Mouse (Mus musculus) granulocyte monocyte progenitor cell, adult 5-6 weeks (primary cell): ENCODE measurements around the gene Adcy5. TPM values are rescaled to one million over a fixed set of nuclear protein-coding genes. Genes with fewer than 3 reads are reported as not detected.

Source experiments
- ATAC-seq: replicated peaks from 2 replicates; pipeline ENCODE4 v1.8.0; 2016; ENCODE audit warnings: mild to moderate bottlenecking, moderate TSS enrichment, inconsistent platforms; ENCODE audit not compliant: poor library complexity, severe bottlenecking
- total RNA-seq, 2 experiments: library from RNA; stranded (forward) in 1 of 2; stranded (reverse) in 1 of 2; fragments of 200-712, 200-1000 nt in 1 of 2; fragments of >200 nt in 1 of 2; fragmentation: Nextera tagmentation in 1 of 2; gene quantifications; 2 replicates each; pipeline ENCODE4 v1.2.3; 2014 to 2017

Adcy5 gene
- total RNA-seq, 2 experiments from 2014 or later, result not detected

DNA sequence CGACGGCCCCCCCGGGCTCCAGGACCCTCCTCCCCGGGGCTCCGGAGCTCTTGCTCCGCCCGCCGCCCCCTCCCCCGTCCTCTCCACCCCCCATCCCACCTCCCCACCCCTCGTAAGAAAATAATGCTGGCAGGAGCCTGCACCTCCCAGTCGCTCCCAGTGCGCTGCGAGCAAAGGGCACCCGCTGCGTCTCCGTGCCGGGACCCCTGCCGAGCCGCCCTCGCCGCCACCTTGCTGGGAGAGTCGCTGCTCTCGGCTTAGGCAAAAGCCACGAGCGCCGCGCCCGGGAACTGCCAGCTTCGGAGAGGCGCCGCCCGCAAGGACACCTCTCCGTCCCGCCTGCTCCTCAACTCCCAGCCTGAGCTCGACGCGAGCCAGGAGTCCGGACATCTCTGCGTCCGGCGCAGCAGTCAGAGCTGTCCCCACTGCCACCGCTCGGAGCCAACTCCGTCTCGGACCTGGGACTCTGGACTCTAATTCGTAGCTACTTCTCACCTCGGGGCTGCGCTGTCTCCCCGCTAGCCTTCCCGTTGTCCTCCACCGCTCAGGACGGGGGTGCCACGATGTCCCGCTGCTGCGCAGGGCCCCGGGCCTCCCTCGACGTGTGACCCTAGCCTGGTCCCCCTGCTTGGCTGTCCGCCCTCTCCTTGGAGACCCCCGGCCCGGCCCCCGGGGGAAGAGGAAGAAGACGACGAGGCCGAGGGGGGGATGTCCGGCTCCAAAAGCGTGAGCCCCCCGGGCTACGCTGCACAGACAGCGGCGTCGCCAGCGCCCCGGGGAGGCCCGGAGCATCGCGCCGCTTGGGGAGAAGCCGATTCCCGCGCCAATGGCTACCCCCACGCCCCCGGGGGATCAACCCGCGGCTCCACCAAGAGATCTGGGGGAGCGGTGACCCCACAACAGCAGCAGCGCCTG is 971 bp downstream of the Adcy5 start:
- ATAC-seq, result no peak

DNA sequence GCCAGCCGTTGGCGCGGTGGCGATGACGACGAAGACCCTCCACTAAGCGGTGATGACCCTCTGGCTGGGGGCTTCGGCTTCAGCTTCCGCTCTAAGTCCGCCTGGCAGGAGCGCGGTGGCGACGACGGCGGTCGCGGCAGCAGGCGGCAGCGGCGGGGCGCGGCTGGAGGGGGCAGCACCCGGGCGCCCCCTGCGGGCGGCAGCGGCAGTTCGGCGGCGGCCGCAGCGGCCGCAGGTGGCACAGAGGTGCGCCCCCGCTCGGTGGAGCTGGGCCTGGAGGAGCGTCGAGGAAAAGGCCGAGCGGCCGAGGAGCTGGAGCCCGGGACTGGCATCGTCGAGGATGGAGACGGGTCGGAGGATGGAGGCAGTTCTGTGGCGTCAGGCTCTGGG is 1.6 kb downstream of the Adcy5 start:
- peak; percentile 69 for ATAC-seq

DNA sequence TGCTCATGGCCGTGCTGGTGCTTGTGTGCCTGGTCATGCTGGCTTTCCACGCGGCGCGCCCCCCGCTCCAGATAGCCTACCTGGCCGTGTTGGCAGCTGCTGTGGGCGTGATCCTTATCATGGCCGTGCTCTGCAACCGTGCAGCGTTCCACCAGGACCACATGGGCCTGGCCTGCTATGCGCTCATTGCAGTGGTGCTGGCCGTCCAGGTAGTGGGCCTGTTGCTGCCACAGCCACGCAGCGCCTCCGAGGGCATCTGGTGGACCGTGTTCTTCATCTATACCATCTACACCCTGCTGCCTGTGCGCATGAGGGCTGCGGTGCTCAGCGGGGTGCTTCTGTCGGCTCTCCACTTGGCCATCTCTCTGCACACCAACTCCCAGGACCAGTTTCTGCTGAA is 2.2 kb downstream of the Adcy5 start:
- ATAC-seq, result no peak

DNA sequence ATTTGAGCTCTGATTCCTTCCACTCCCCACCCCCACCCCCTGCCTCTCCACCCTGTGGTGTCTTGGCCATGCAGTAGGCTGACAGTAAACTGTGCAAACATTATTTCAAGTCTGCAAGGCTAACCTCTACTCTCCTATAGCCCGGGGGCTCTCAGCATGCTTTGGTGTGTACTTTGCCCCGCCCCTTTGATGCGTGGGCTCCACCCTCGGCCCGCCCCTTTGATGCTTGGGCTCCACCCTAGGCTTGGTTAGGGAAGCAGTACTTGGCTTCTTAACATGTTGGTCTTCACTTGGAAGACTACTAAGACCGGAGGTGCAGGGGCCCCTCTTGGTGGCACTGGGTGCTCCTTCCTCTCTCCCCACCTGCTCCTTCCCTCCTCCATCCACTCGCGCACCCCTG is 4.9 kb downstream of the Adcy5 start:
- 0 out of 2 replicates have a peak, but pooled peaks have one; percentile 15 for ATAC-seq

DNA sequence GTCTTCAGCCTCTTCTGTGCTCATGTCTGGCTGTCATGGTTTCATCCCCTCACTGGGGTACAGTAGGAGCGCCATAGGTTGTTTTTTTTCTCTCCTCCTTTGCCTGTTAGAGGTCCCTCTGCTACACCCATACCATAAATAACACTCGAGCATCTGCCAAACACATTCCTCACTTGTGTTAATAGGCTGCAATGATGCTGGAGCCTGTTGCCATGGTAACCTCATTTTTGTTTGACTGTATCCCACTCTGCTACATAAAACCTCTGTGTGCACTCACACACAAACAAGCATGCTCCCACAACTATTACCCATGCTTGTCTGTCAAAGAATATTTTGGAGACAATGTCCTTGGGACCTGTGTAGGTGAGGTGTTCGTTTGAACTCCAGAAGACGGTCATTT is 5.3 kb downstream of the Adcy5 start:
- ATAC-seq, result no peak

DNA sequence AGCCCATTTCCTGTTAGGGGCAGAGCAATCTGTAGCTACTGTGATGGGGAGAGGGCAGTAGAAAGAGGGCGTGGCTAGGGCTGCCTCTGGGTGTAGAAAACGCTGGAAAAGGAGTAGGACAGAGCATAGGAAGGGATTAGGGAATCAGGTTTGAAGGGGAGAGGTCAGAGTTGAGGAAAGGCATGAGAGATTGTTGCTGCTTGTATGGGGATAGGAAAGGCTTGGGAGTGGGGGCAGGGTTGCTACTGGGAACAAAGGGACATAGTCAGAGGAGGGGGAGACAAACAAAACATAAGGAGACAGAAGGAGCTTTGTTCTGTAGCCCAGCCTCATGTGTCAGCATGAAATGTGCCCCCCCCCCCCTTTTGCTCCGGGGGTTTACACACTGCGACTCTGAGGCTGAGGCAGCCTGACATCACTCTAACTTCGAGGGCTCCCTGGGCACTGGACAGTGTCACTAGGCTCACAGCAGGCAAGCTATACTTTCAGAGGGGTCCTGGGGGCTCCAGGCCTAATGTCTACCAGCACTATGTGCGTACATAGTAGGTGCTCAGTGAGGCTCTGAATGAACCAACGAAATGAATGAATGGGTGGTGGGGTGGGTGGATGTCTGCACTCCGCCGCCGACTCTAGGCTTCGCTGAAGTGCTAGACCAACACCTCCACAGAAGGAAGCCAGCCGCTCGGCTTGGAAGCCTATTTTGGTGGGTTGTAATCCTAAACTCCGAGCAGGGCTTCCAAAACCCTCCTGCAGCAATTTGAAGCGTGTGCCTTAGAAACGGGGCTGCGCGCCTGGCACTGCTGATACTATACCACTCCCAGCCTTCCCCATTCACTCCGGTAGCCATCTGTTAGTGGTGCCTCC is 9.9 kb downstream of the Adcy5 start:
- no peak for ATAC-seq

DNA sequence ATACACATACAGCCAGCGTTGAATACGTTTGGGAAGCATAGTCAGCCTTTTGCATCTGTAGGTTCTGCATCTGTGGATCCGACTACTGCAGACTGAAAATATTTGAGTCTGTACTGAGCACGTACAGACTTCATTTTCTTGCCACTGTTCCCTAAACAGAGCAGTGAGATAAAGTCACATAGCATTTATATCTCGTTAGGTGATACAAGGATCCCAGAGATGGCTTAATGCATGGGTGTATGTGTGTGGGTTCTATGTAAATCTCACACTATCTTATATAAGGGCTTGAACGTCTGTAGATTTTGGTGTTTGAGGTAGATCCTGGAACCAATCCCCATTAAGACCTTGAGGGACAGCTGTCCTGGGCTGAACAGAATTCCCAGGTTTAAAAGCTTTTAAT is 10.7 kb downstream of the Adcy5 start:
- ATAC-seq, result no peak

DNA sequence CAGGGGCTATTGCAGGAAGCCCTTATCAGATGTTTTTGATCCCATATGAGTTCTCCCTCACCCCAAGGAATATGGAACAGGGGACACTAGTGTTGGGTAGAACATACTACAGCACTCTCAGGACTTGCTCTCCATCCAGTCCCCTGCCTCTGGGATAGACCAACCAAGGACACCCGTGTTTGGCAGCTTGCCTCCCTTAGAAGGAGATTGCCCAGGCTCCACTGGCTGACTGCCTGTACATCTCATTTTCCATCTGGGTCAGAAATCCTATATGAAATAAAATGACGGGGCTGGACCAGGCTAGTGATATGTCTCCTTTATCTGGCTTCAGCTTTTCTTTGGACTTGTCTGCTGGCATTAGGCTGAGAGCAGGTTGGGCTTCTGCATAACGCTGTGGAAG is 11.1 kb downstream of the Adcy5 start:
- no peak for ATAC-seq

DNA sequence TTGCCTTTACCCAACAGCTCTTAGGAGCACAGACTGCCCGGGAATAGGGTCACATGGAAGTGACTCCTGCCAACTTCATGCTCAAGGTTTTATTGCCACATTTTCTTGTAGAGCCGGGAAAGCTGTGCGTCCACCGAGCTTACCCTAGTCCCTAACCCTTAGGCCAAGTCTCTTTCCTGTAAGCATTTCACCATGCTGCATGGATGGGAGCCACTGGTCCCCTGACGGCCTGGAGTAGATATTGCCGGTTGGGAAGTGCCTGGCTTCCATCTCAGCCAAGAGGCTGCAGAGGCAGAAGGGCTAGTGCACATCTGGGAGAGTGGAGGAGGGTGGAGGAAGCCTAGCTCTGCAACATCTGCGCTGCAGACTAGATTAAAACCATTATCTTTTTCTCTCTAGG is 14.8 kb downstream of the Adcy5 start:
- no peak for ATAC-seq

DNA sequence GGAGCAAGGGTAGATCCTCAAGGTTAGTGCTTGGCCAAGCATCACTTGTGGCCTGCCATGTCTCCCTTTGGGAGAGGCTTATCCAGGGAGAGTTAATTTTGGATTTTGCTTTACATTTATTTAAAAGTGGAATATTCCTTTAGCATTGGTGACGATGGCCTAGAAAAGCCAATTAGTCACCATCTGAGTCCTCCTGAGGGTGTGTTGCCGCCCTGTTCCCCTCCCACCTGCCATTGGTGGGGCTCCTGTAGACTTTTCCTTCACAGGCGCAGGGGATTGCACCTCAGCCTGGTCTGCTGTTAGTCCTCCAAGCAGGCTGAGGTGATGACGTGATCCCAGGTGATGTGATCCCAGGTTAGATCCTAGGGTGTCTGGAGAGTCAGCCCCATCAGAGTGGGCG is 17.5 kb downstream of the Adcy5 start:
- ATAC-seq, result no peak

DNA sequence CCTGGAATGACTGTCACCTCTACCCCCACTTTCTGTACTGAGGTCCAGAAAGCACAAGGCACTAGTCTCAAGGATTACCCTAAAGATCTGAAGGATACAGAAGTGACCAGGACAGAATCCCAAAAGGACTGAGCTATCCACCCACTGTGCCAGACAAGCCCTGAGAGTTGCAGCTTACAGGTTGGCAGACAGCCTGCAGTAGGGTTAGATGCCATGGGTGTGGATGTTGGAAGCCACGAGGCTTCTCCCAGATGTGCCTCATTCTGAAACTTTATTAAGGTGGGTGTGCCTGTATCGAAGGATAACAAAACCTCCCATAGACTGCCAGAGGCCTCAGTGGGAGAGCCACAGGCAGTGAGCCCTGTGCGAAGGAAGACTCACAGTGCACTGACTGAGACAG is 23.8 kb downstream of the Adcy5 start:
- no peak for ATAC-seq

DNA sequence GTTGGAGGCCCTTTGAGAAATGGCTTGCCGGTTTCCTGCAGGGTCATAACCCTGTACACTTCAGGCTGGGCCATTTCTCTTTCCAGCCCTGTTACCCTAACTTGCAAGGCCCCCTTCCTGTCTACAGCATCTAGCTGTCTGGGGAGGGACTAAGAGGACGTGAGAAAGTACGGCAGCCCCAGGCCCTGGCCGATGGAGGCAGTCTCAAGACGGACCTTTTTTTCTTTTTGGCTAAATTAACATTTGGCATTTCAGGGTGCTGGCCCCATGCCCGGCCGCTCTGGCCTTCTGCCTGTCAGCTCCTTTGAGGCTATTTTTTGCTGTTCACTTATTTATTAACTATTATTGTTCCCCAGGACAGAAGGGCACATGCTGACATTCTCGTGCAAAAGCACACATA is 24.4 kb downstream of the Adcy5 start:
- ATAC-seq, result no peak

DNA sequence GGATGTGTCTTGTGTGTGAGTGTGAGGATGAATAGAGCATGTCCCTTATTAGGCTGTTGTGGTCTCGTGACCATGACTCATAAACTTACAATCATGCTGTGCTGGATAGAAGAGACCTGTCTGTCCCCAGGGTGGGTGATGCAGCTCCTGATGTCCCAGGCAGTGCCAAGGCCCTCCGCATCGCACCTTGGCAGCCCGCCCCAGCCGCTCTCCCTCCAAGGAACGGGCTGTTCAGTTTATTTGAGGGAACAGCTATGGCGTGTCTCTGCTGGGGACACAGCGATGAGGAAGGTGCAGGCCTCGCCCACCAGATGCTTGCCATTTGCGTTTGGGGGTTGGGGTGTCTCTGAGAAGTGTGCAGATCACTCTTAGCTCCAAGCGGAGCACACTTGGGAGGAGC is 28.5 kb downstream of the Adcy5 start:
- ATAC-seq, result no peak

DNA sequence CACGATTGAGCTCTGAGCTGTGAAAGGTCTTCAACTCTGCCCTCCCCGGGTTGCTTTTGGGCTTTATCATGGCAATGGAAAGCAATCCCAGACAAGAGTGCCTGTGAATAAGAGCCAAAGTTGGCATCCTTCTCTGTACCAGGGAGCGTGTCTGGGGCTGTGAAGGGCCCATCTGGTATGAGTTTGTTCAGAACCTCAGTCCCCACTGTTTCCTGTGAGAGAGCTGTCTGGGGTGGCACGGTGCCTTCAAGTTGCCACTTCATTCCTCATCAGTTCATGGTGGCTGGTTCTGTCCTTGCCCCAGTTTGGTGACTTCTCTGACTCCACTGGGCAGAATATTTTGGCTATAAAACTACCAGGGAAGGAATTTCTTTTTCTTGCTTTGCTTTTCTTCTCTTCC is 33.4 kb downstream of the Adcy5 start:
- no peak for ATAC-seq

DNA sequence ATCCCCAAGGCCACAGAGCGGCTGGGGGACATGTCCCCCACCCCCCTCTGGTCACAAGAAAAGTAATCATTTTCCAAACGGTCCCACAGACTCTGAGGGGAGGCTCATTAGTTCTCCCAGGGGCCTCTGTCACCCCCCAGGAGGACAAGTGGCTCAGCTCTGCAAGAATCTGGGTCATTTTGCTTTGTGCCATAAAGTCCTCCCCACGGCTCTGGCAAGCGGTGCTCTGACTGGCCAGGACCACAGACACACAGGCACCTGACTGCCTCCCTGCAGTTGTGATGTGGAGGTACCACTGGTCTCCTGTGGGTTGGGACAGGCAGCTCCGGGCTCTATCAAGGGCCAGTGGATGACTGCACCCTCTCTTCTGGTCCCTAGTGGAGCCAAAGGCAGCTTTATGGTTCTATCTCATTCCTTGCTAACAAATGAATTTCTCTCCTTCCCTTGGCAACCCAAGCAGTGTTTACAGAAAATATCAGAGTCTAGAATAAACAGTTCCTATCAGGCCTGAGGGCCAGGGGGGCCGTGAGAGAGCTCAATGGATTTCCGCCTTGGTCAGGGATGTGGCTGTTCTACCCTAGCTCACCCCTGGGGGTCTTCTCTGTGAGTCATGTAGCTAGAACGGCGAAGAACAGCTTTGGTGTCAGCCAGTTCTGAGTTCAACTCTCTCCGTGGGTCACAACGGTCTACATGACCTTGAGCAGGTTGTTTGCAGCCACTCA is 34.9 kb downstream of the Adcy5 start:
- ATAC-seq, result no peak

DNA sequence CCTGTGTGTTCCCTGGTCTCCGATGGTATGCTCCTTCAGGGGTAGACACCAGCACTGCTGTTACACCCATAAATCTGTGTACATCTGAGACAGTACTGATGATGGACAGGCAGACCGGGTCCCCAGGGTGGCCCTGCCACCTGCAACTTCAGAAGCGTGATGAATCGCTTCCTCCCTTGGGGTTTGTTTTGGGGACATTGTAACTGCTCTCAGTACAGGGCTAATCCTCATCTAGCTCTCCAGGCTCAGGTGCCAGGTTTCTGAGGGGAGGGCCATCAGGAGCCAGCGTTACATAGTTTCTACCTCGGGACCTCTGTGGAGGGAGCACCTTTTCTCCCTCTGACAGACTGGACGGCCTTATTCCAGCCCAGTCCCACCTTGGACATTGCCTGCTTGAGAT is 36.1 kb downstream of the Adcy5 start:
- no peak for ATAC-seq

DNA sequence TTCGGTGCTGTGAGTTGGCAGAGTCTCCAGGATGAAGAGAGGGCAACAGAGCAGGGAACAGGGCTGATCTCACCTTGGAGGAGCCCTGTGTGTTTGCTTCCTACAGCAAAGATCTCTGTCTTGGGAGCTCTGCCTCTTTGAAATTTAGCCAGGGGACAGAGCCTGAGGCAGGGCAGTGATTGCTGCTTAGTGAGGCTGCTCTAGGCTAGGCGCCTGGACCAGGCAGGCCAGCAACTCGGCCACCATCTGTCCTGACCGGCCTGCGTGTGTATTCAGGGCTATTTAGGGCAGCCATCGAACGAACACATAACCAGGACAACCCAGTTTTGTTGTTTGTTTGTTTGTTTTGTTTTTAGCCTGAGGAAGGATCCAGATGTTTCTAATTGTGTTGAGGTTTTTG is 36.6 kb downstream of the Adcy5 start:
- ATAC-seq, result no peak

DNA sequence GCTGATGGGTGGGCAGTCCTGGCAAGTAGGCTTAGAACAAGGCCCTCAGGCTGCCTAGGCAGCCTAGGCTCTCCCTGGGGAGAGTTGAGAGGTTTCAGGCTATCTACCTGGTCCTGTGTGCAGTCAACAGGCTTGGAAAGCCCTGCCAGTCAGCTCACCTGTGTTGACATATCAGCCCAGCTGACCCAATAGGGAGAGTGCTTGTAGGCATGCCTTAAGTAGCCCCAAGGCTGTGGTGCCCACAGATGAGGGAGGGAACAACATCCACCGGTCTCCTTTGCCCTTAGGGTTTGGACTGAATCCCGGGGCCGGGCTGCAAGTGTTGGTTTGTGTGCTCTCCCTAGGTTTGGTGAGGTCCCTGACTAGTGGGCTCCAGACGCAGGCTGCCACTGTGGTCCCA is 37.8 kb downstream of the Adcy5 start:
- ATAC-seq, result no peak

DNA sequence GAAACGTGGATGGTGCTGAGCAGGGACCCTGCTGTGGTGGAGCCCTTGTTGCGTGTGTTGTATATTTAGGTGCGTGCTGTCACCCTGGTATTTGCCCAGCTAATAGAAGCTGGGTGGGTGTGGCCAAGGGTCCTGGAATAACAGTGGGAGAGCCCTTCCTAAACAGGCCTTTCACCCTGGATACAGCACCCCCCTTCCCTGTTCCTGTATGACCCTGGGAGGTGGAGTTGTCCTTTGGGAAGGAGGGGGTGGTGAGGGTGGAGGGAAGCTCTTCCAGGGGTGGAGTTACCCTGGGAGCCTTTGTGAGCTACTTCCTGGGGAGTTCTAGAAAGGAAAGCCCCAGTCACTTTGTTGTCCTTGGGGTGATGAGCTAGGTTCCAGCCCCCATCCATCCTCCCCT is 38.7 kb downstream of the Adcy5 start:
- ATAC-seq, result no peak

DNA sequence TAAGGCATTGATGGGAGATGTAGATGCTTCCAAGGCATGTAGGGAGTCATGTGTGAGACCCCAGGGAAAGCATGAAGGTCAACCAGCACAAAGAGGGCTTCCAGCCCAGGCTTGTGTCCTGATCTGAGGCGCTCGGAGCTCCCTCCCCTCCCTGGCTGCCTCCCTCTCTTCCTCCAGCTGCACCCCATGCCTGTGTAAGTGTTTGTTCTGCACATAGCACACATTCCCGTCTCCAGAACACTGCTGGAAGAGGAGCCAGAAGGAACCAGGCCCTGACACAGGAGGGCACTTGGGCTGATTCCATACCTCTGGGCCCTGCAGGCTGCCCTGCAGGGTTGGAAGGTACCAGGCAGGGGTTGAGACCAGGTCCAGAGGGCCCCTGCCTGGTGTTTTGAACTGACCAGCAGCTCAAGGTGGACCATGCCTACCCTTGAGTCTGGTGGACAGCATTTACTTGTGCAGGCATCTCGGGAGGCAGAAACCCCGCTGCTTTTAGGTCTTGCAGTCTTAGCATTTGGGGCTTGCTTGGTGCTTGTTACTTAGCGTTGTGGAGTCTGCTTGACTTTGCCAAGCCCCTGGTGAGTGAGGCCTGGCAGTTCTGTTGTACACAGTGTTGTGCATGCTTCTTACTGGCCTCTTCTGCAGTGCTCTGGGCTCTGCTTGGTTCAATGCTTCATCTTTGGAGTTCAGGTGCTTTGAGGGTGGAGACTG is 45.2 kb downstream of the Adcy5 start:
- ATAC-seq, result no peak
